Mouse (Mus musculus) thymus, postnatal 25 days (tissue): ENCODE measurements around the gene Tnfsf9.

Source experiments
- DNase-seq: peaks from one replicate; pipeline ENCODE4 v3.0.0; 2022

Tnfsf9 gene

GRCm38 (mm10) chr17:57135635-57136034 lies 30.5 kb downstream of the Tnfsf9 start:
- no peak for DNase-seq

- DNase-seq: no peak
Observed at GRCm38 (mm10) chr17:57138676-57139075, 33.6 kb downstream of the Tnfsf9 start.

GRCm38 (mm10) chr17:57139708-57140107 lies 34.6 kb downstream of the Tnfsf9 start:
- DNase-seq: no peak

DNA sequence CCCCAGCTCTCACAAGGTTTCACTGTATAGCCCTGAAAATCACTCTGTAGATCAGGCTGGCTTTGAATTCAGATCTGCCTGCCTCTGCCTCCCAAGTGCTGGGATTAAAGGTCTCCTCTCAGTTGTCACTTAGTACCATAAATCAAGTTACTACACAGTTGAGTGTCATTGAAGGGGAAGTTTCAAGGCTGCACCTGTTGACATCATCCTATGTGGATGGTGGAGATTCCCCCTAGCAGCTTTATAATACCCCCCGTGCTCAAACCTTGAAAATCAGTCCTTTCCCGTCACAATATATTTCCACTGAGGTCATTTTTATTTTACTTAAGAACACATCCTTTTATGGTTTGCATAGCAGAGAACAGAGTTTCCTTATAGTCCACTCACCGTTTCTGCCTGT lies 38.6 kb downstream of the Tnfsf9 start:
- no peak for DNase-seq

GRCm38 (mm10) chr17:57145115-57145514 lies 40.0 kb downstream of the Tnfsf9 start:
- DNase-seq: no peak

DNA sequence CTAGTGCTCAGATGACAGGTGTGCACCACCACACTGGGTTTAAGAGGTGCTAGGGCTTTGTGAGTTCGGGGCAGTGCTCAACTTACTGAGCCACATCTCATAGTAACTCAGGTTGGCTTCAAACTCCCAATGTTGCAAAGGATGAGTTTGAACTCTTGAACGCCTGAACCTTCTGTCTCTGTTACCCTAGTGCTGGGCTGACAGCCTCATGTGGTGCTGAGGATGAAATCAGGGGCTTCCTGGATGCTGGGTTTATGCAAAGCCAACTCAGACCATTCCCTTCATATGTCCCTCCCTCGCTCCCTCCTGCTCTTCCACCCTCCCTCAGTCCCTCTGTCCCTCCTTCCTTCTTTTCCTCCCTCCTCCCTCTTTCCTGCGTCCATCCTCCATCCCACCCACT lies 43.2 kb downstream of the Tnfsf9 start:
- DNase-seq: no peak

- DNase-seq: no peak
Observed at GRCm38 (mm10) chr17:57148994-57149803, 44.1 kb downstream of the Tnfsf9 start, which contains the start of gene Cd70. TSS of gene Cd70 (minus strand) at chr17:57149777.

GRCm38 (mm10) chr17:57153006-57153405 lies 47.9 kb downstream of the Tnfsf9 start:
- DNase-seq: no peak

GRCm38 (mm10) chr17:57153787-57154186 lies 48.7 kb downstream of the Tnfsf9 start:
- DNase-seq: no peak
